Mouse (Mus musculus) erythroblast, embryonic 14.5 days (primary cell): ENCODE data around the gene Gp6. TPM values are rescaled to one million over a fixed set of nuclear protein-coding genes. Genes with fewer than 3 reads are reported as not detected.

ENCODE experiments used
- H3K27me3 ChIP-seq: 2 replicates; pipeline ENCODE4 v1.6.1; 2012; ENCODE audit warnings: inconsistent platforms; ENCODE audit not compliant: control insufficient read depth
- H3K36me3 ChIP-seq: 2 replicates; pipeline ENCODE4 v1.6.1; 2012; ENCODE audit warnings: mild to moderate bottlenecking, inconsistent platforms; ENCODE audit not compliant: control insufficient read depth
- H3K4me1 ChIP-seq: 2 replicates; pipeline ENCODE4 v1.6.1; 2012; ENCODE audit warnings: inconsistent platforms; ENCODE audit not compliant: control insufficient read depth
- H3K4me3 ChIP-seq: replicated peaks from 2 replicates; pipeline ENCODE3; 2012; ENCODE audit warnings: moderate library complexity, mild to moderate bottlenecking, inconsistent platforms
- H3K9me3 ChIP-seq: 2 replicates; pipeline ENCODE4 v1.6.1; 2012; ENCODE audit warnings: low read length, inconsistent platforms, mixed read lengths; ENCODE audit not compliant: control insufficient read depth
- GATA1 ChIP-seq: IDR thresholded peaks from 2 replicates; pipeline ENCODE4 v1.6.1; 2012; ENCODE audit warnings: low read length, inconsistent platforms, mixed read lengths
- TAL1 ChIP-seq: IDR thresholded peaks from 3 replicates; pipeline ENCODE4 v1.6.1; 2012; ENCODE audit warnings: low read length, inconsistent platforms, mixed read lengths
- polyA plus RNA-seq: library from polyadenylated mRNA; stranded (reverse); fragments of >175 nt; gene quantifications from 2 replicates; pipeline ENCODE4 v1.2.3, GENCODE M21; 2012

Gene Gp6
- polyA plus RNA-seq: 0.05 TPM in 1 of 2 replicates, not detected in the other

DNA sequence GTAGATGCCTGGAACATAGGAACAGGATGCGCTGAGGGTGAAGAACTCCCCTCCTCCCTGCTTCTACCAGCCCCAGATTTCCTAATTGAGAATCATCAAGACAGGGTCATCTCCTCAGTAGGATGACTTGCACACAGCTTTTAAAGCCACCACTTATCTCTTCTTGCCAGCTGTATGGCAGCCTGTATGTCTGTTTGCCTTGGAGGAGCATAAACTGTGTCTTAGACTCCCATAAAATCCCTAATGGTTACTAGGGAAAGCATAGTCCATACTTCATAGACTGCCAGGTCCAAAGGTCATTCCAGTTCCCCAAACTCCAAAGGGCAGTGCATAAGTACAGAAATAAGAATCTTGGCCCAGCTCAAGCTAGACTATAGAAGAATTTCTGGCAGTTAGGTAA lies at the start of gene Gp6:
TSS of gene Gp6 (minus strand) at position 15 of the 400 bp plus-strand sequence.
- no peaks in the 10 kb centered on the region for H3K27me3 ChIP-seq
- no peaks in the 10 kb centered on the region for H3K36me3 ChIP-seq
- TF ChIP-seq GATA1 (no peak), TAL1 (no peak)
- no peaks in the 10 kb centered on the region for H3K9me3 ChIP-seq
- H3K4me1 ChIP-seq: no peaks in the 10 kb centered on the region
- no peak within 1 kb of the TSS for H3K4me3 ChIP-seq

DNA sequence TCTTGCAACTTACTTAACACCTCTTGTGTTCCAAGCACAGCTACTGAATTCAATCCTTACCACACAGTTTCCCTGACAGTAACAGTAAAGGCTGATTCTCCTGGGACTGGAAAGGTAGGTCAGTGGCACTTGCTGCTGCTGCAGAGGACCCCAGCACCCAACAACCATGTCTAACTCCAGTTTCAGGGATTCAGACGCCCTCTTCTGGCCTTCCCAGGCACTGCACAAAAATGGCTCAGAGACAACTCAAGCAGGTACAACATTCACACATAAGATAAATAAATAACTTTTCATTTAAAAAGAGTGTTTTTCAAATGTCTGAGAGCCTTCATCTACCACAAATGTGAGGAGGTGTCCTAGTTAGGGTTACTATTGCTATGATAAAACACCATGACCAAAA lies 49.6 kb upstream of the Gp6 start:
- Histone ChIP-seq H3K27me3 (no peaks in the 10 kb centered on the region), H3K9me3 (no peaks in the 10 kb centered on the region), H3K36me3 (peaks cover 17% of the 10 kb centered on the region), H3K4me3 (no peak overlapping the region), H3K4me1 (peaks cover 17% of the 10 kb centered on the region)
- no peak for TF ChIP-seq GATA1
- TF ChIP-seq TAL1: no peak

DNA sequence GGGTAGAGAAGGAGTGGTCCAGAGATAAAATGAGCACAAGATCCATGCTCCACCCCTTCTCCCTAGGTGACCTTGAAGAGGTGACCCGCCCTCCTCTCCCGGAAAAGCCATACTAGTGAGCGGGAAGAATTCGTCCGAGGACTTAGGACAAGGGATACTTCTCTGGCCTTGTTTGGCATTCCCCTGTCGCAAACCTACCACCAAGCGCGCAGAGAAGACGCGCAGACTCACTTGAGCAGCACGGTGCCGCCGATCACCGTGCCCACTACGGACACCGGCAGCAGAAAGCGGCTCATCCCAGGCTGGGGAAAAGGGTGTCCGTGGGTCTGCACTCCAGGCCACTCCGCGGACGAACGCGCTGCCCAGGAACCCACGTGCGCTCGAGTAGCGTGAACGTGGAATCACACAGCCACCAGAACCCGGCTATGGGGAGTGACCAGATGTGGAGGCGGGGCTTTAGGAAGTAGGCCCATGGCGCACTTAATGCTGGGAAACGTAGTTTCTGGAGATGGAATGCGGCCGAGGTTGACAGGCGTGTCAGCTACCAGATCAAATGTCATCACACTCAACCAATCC lies 47.8 kb upstream of the Gp6 start, which contains the start of gene Rdh13:
TSS of gene Rdh13 (minus strand) at position 434 of the 576 bp plus-strand sequence.
- Histone ChIP-seq H3K9me3 (no peaks in the 10 kb centered on the region), H3K4me1 (peaks cover 17% of the 10 kb centered on the region), H3K36me3 (peaks cover 28% of the 10 kb centered on the region), H3K4me3 (peak within 1 kb of the TSS; percentile 72), H3K27me3 (no peaks in the 10 kb centered on the region)
- TF ChIP-seq TAL1 (no peak), GATA1 (no peak)

DNA sequence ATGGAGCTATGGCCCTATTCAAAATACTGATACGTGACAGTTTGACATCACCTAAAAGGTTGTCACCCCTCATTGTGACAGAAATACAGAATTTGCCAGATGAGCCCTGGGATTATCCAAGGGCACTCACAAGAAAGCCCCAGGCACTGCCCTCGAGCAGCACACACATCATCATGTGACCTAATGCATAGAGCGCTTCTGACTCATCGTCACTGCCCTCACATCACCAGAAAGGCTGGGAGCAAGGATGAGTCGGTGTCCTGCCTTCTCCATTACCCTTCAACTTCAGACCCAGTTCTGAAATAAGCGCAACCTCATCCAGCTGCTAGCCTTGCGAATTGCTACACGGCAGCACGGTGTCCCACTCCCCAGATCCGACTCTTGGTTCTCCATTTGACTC lies 43.0 kb upstream of the Gp6 start:
- Histone ChIP-seq H3K27me3 (no peaks in the 10 kb centered on the region), H3K4me3 (no peak overlapping the region), H3K9me3 (no peaks in the 10 kb centered on the region), H3K4me1 (peaks cover 11% of the 10 kb centered on the region), H3K36me3 (peaks cover 40% of the 10 kb centered on the region)
- TF ChIP-seq TAL1 (no peak), GATA1 (no peak)

DNA sequence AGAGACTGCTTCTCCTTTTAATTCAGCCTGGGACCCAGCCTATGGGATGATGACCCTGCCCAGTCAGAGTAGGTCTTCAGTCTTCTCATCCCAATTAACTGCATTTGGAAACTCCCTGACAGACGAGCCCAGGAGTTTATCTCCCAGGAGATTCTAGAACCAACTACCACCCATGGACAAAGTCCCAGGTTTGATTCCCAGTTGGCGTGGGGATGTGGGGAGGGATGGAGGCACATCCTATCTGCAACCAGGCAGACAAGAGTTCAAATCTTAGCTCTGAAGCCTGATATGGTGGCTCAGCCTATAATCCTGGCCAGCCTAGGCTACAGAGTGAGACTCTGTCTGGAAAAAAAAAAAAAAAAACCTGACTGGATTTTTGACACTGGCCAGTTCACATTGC lies 40.2 kb upstream of the Gp6 start:
- Histone ChIP-seq H3K36me3 (peaks cover 44% of the 10 kb centered on the region), H3K4me3 (no peak overlapping the region), H3K9me3 (no peaks in the 10 kb centered on the region), H3K4me1 (no peaks in the 10 kb centered on the region), H3K27me3 (no peaks in the 10 kb centered on the region)
- no peak for TF ChIP-seq TAL1
- TF ChIP-seq GATA1: no peak

DNA sequence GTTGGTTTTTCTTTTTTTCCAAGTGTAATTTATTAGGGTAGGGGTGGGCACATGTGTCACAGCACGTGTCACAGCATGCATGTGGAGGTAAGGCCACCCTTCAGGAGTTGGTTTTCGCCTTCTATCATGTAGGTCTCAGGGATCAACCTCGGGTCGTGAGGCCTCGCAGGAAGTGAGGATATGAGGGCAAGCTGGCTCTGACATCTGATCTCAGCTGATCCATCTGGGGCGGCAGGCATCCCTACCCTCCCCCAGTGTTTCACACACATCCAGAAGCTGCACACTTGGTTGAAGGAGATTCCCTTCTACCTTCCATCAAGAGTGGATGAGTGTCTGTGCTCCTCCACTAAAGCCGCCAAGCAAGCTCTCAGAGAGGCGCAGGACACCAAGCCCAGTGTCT lies 34.5 kb upstream of the Gp6 start:
- TF ChIP-seq GATA1: no peak
- no peak for TF ChIP-seq TAL1
- H3K4me3 ChIP-seq: no peak overlapping the region
- H3K4me1 ChIP-seq: no peaks in the 10 kb centered on the region
- peaks cover 2% of the 10 kb centered on the region; the same call in 1 of the 2 replicates for H3K9me3 ChIP-seq
- peaks cover 54% of the 10 kb centered on the region for H3K36me3 ChIP-seq
- no peaks in the 10 kb centered on the region for H3K27me3 ChIP-seq

DNA sequence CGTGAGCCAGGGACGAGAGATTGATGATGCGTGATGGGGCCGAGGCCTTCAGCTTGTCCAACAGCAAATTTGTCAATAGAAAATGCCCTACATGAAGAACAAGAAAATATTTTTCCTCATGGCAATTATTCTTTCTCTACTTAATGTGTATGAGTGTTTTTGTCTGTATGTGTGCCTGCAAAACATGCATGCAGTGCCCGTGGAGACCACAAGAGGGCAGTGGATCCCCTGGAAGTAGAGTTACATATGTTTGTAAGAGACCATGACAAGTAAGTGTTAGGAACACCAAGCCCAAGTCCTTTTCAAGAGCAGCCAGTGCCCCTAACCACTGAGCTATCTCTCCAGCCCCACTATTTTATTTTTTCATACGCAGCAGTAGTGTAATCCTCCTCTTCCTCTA lies 34.0 kb upstream of the Gp6 start:
- H3K9me3 ChIP-seq: peaks cover 2% of the 10 kb centered on the region; the same call in 1 of the 2 replicates
- TF ChIP-seq GATA1 (no peak), TAL1 (no peak)
- H3K4me3 ChIP-seq: no peak overlapping the region
- H3K27me3 ChIP-seq: no peaks in the 10 kb centered on the region
- H3K36me3 ChIP-seq: peaks cover 51% of the 10 kb centered on the region
- no peaks in the 10 kb centered on the region for H3K4me1 ChIP-seq

DNA sequence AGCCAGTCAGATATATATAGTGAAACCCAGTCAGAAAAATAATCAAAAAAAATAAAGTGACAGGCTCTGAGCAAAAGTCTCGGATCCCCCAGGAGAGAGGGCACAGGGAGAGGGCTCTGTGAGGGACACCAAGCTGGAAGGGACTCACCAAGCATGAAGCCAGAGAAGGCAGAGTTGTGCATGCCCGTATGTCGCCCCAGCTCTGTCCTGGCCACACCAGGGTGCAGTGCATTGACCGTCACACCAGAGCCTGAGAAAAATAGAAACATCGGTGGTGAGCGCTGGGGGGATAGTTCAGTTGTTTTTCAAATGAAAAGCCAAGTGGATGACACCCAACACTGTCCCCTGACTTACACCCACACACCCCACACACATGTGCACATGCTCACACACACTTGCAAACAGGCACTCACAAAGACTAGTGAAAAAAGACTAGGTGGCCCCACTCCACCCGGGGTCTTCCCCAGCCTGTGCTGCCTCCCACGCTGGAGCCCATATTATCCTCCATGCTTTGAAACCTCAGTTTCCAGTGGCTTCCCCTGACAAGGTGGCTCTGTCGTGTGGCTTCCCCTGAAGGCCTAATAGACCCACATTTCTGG lies 32.8 kb upstream of the Gp6 start:
- no peak for TF ChIP-seq GATA1
- TF ChIP-seq TAL1: no peak
- Histone ChIP-seq H3K4me3 (no peak overlapping the region), H3K9me3 (peaks cover 2% of the 10 kb centered on the region; the same call in 1 of the 2 replicates), H3K4me1 (no peaks in the 10 kb centered on the region), H3K36me3 (peaks cover 46% of the 10 kb centered on the region), H3K27me3 (no peaks in the 10 kb centered on the region)

DNA sequence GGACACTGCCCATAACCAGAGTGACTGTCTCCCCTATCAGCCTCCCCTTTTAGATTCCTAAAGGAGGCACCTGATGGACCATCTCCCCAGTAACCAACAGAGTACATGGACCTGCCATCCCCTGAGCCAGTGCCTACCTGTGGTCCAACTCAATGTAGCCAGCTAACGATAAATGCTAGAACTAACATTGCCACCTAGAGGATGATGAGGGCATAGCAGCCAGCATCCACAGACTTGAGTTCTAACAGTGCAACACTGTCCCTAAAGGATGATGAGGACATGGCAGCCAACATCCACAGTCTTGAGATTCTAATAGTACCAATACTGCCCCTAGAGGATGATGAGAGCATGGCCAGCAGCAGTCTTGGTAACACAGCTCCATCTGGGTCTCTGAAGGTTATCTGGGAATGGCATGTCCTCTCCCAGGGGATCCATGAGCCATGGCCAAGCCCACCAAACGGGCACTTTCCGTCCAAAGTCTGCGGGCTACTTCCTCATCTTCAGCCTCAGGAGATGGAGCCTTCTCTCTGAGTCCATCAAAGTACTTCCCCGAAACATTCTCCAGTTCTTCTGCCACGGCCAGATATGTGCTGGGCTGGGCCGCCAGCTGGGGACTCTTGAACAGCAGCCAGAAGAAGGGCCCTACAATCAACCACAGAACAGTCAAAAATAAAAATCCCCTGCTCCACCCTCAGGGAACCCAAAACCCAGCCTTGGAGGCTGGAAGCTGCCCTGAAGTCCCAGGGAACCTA lies 29.8 kb upstream of the Gp6 start:
- Histone ChIP-seq H3K4me1 (no peaks in the 10 kb centered on the region), H3K27me3 (no peaks in the 10 kb centered on the region), H3K36me3 (peaks cover 31% of the 10 kb centered on the region), H3K4me3 (no peak overlapping the region), H3K9me3 (peaks cover 2% of the 10 kb centered on the region; the same call in 1 of the 2 replicates)
- TF ChIP-seq GATA1: no peak
- no peak for TF ChIP-seq TAL1
